Mouse (Mus musculus) G1E (cell line): ENCODE data around the gene Pdlim4. TPM values are rescaled to one million over a fixed set of nuclear protein-coding genes. Genes with fewer than 3 reads are reported as not detected.

Source experiments
- ATAC-seq: 2 replicates; pipeline ENCODE4 v1.8.0; 2016; ENCODE audit warnings: mild to moderate bottlenecking; ENCODE audit not compliant: insufficient number of reproducible peaks, poor library complexity, low FRiP score, severe bottlenecking; ENCODE audit errors: extremely low read depth
- DNase-seq: peaks from one replicate; pipeline ENCODE4 v3.0.0; 2012; ENCODE audit warnings: low spot score
- H3K27me3 ChIP-seq: 2 replicates; pipeline ENCODE4 v1.6.1; 2012; ENCODE audit warnings: mild to moderate bottlenecking, low read length, inconsistent platforms; ENCODE audit not compliant: insufficient read depth
- H3K36me3 ChIP-seq: replicated peaks from 2 replicates; pipeline ENCODE3; 2012; ENCODE audit warnings: mild to moderate bottlenecking, inconsistent platforms
- H3K4me1 ChIP-seq: 2 replicates; pipeline ENCODE4 v1.6.1; 2012; ENCODE audit warnings: low read depth, low read length, inconsistent platforms, mixed read lengths; ENCODE audit not compliant: insufficient read depth
- H3K4me3 ChIP-seq: 2 replicates; pipeline ENCODE4 v1.5.1; 2012; ENCODE audit warnings: low read depth, mild to moderate bottlenecking, inconsistent platforms, low read length, moderate library complexity, mixed read lengths
- H3K9me3 ChIP-seq: replicated peaks from 2 replicates; pipeline ENCODE4 v1.6.1; 2012; ENCODE audit warnings: inconsistent platforms
- CTCF ChIP-seq: IDR thresholded peaks from 2 replicates; pipeline ENCODE4 v1.5.1; 2012; ENCODE audit warnings: low read depth, low read length, inconsistent platforms, mixed read lengths
- GATA1 ChIP-seq: IDR thresholded peaks from 2 replicates; pipeline ENCODE4 v1.6.1; 2012; ENCODE audit warnings: borderline replicate concordance, low read length, inconsistent platforms, mixed read lengths
- GATA2 ChIP-seq: IDR thresholded peaks from 2 replicates; pipeline ENCODE4 v1.6.1; 2012; ENCODE audit warnings: low read depth, low read length, inconsistent platforms, borderline replicate concordance
- POLR2AphosphoS5 ChIP-seq: IDR thresholded peaks from 2 replicates; pipeline ENCODE4 v1.6.1; 2012; ENCODE audit warnings: low read depth, low read length, inconsistent platforms; ENCODE audit not compliant: insufficient replicate concordance
- TAL1 ChIP-seq: conservative IDR thresholded peaks from 2 replicates; pipeline ENCODE4 v1.6.1; 2012; ENCODE audit warnings: low read depth, low read length, inconsistent platforms, mixed read lengths
- polyA plus RNA-seq: library from polyadenylated mRNA; stranded (reverse); fragments of >175 nt; gene quantifications from 2 replicates; pipeline ENCODE4 v1.2.3, GENCODE M21; 2012
- total RNA-seq, 2 experiments: library from RNA; stranded (forward) in 1 of 2; stranded (reverse) in 1 of 2; fragments of 200-1000 nt in 1 of 2; fragments of >200 nt in 1 of 2; fragmentation: Nextera tagmentation in 1 of 2; gene quantifications; 2 replicates each; pipeline ENCODE4 v1.2.3; 2014 to 2017

The Pdlim4 gene
- total and polyA plus RNA-seq, 3 experiments, result 0.27 TPM; not detected in 2

DNA sequence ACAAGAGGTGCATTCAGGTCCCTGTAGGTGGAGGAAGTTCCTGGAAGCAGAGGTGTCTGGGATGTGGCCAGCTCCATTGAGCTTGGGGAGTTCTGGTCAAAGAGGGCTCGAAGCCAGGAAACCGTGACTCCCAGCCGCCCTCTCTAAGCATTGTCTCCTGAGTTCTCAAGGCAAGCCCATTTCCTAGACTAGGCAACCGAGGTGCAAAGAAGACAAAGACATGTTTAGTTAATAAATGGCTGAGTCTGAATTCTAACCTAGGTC is 3.0 kb downstream of the Pdlim4 start:
- Histone ChIP-seq H3K4me1 (no peaks in the 10 kb centered on the region; the same call in 1 of the 2 replicates), H3K36me3 (no peaks in the 10 kb centered on the region), H3K27me3 (peaks cover 35% of the 10 kb centered on the region), H3K4me3 (no peak overlapping the region), H3K9me3 (no peaks in the 10 kb centered on the region)
- no peak for TF ChIP-seq POLR2AphosphoS5
- TF ChIP-seq CTCF, result no peak
- TF ChIP-seq GATA1, result no peak
- TF ChIP-seq GATA2, result no peak
- no peak for TF ChIP-seq TAL1
- DNase-seq, result no peak
- no peak for ATAC-seq

DNA sequence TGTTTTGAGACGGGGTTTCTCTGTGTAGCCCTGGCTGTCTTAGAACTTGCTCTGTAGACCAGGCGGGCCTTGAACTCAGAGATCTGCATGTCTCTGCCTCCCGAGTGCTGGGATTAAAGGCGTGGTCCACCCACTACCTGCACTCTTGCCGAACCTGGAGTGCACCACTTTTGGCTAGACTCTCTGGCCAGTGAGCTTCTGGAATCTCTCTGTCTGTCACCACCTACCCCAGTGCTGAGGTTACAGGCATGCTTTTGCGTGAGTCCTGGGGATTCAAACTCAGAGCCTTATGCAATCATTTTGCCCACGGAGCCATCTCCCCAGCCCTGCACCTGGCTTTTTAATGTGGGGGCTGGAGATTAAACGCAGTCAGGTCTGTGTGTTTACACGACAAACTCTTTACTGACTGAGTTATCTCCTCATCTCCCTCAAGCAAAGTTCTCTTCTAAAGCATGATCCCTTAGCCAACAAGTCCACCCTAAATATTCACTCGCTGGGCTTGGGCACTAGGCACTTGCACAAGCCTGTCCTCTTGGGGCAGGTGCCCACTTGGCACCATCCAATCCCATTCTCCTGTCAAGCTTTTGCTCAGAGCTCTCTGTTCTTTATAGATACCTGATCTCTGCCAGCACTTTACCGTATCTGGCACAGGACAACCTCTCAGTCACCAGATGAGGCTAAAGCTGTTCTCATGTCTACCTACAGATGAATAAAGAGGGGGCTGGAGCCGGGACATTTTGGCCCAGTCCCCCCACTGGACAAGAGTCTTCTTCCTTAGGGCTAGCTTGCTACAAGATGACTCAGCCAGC is 3.5 kb downstream of the Pdlim4 start:
- Histone ChIP-seq H3K27me3 (peaks cover 35% of the 10 kb centered on the region), H3K4me1 (no peaks in the 10 kb centered on the region; the same call in 1 of the 2 replicates), H3K9me3 (no peaks in the 10 kb centered on the region), H3K4me3 (no peak overlapping the region), H3K36me3 (no peaks in the 10 kb centered on the region)
- no peak for DNase-seq
- TF ChIP-seq CTCF (no peak), POLR2AphosphoS5 (no peak), GATA1 (no peak), TAL1 (no peak), GATA2 (no peak)
- no peak for ATAC-seq

DNA sequence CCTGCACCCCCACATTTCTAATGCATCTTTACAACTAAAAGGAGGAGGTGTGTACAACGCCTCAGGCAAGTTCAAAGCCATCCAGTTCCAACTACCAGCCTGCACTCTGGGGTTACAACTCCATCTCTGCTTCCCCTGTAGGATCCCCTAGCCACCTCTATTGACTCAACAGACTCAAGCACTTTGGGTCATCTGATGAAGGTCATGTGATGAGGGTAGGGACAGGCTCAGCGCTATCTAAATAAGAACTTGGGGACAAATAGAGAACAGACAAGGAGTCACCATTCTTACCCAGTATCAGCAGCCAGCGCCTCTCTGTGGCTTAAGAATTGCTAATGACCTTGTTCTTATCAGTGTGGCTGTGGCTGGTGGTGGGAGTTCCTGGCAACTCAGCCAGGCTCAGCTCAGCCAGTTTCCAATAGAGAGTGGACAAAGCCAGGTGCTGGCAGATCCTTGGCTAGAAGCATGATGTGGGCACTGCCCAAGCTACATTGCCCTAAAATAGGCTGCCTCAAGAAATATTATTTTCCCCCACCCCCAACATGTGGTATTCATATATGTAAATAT is 4.3 kb downstream of the Pdlim4 start:
- no peaks in the 10 kb centered on the region for H3K9me3 ChIP-seq
- H3K27me3 ChIP-seq, result peaks cover 40% of the 10 kb centered on the region
- no peaks in the 10 kb centered on the region for H3K36me3 ChIP-seq
- no peak overlapping the region for H3K4me3 ChIP-seq
- ATAC-seq (no peak), DNase-seq (no peak)
- H3K4me1 ChIP-seq, result no peaks in the 10 kb centered on the region; the same call in 1 of the 2 replicates
- TF ChIP-seq GATA1 (no peak), TAL1 (no peak), POLR2AphosphoS5 (no peak), CTCF (no peak), GATA2 (no peak)

DNA sequence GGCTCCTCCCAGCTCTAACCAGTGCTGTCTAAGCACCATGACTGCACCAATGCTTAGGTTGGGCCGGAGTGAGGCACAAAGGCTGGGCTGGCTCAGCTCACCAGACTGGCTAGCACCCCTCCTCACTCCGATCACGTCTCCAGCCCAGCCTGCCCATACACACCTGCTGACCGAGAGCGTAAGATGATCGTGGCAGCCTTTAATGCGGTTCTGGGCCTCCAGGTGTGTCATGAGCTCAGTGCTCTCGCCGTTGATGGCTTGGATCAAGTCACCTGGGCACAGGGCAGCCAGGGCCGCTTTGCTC is 5.4 kb downstream of the Pdlim4 start:
- no peaks in the 10 kb centered on the region for H3K36me3 ChIP-seq
- H3K4me3 ChIP-seq, result no peak overlapping the region
- H3K4me1 ChIP-seq, result no peaks in the 10 kb centered on the region; the same call in 1 of the 2 replicates
- TF ChIP-seq CTCF, result no peak
- TF ChIP-seq POLR2AphosphoS5, result no peak
- TF ChIP-seq TAL1, result no peak
- no peak for TF ChIP-seq GATA1
- TF ChIP-seq GATA2, result no peak
- H3K27me3 ChIP-seq, result peaks cover 35% of the 10 kb centered on the region
- ATAC-seq (no peak), DNase-seq (no peak)
- no peaks in the 10 kb centered on the region for H3K9me3 ChIP-seq

DNA sequence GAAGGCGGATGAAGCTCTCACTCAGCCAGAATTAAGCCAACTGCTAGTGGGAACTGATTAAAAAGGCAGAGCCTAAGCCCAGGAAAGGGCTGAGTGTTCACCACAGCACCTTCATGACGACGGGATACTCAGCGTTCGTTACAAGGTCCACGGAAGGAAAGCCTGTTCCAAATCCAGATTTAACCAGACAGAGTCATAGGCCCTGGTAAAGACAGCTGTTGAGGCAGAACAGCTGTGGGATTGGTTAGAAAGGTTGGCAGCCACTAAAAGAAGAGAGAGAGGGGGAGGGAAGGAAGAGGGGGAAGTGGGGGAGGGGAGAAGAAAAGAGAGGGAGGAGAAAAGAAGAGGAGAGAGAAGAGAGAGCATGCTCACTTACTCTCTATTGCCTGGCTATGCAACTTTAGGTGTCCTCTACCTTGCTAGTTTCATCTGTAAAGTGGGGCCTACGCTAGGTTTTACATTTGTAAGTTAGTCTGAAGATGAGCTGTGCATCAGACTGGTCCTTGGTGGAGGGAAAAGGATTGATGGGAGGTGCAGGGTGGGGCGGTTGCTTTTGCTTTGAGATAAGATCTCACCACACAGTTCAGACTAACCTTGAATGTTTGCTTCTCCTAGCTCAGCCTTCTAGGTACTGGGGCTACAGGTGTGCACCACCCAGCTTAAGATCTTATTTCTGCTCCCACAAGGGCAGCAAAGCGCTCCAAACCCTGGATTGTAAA is 5.9 kb downstream of the Pdlim4 start:
- no peaks in the 10 kb centered on the region for H3K9me3 ChIP-seq
- ATAC-seq (no peak), DNase-seq (no peak)
- peaks cover 35% of the 10 kb centered on the region for H3K27me3 ChIP-seq
- no peak for TF ChIP-seq GATA1
- no peak for TF ChIP-seq CTCF
- no peak for TF ChIP-seq POLR2AphosphoS5
- TF ChIP-seq GATA2, result no peak
- no peak for TF ChIP-seq TAL1
- no peaks in the 10 kb centered on the region for H3K36me3 ChIP-seq
- no peak overlapping the region for H3K4me3 ChIP-seq
- no peaks in the 10 kb centered on the region; the same call in 1 of the 2 replicates for H3K4me1 ChIP-seq

DNA sequence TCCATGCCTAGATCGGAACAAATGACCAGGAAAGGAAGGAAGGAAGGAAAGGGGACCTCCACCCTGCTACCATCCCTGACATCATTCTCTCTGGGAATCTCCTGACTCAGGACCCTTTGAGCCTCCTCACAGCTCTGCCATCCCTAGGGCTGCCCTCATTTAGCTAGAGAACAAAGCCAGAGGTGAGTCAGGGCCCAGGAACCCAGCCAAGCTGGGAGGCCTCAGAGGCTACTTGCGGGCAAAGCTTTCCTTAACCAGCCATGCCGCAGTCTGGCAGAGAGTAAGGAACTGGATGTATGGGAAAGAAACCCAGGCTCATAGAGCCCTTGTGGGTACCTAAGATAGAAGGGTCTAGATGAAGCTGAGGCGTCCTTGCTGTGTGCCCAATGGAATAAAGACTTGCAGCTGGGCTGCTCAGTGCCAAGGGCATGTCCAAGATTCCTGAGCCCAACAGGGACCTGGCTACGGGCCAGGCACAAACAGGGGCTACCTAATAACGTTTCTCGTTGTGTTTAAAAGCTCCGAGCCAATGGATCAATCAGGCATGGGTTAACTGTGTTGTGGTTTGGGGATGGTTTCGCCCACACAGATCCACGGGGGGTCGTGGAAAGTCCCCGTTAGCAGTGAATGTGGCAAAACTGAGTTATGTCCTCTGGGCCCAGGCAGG is 6.6 kb downstream of the Pdlim4 start:
- DNase-seq (no peak), ATAC-seq (no peak)
- H3K4me1 ChIP-seq, result no peaks in the 10 kb centered on the region; the same call in 1 of the 2 replicates
- H3K27me3 ChIP-seq, result peaks cover 30% of the 10 kb centered on the region
- H3K4me3 ChIP-seq, result no peak overlapping the region
- no peaks in the 10 kb centered on the region for H3K36me3 ChIP-seq
- TF ChIP-seq CTCF, result no peak
- TF ChIP-seq GATA1, result no peak
- no peak for TF ChIP-seq GATA2
- no peak for TF ChIP-seq POLR2AphosphoS5
- no peak for TF ChIP-seq TAL1
- no peaks in the 10 kb centered on the region for H3K9me3 ChIP-seq
